Mouse (Mus musculus): ENCODE data around the gene Lif.

GRCm38 (mm10) chr11:4297753-4298152 lies 40.4 kb downstream of the Lif start:
- TF ChIP-seq CTCF (IDR thresholded peaks at IDR 0.05; ENCODE audit: low read depth, low read length) (no peak), POLR2A (IDR thresholded peaks at IDR 0.05; ENCODE audit: extremely low read depth, insufficient read depth, low read length) (no peak)

Measured in liver, adult 2 months (tissue).